Mouse (Mus musculus) liver, embryonic 14.5 days (tissue): ENCODE data around the gene Hoxa13.

ENCODE experiments used
- CTCF ChIP-seq: IDR thresholded peaks from 2 replicates; pipeline ENCODE4 v1.5.1; 2016; ENCODE audit warnings: antibody characterized with exemption, low read depth, control low read depth
- EP300 ChIP-seq: IDR thresholded peaks from 2 replicates; pipeline ENCODE4 v1.6.1; 2016; ENCODE audit warnings: antibody characterized with exemption, low read depth

DNA sequence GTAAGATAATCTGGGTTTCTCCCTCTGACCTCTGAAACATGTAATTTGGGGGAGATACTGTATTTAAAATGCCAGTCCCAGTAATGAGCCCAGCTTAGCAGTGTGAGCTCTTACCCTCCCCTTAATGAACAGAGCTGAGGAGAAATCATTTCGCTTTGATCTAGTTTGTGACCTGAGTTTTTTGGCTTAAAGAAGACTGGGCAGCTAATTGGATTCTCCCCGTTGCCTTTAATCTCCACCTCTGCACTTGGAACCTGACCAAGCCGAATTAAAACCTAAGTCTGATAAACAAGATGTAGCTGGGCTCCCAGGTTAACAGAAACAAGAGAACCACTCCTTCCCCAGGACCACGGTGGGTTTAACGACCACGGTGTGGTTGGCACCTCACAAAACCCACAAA, 15.7 kb upstream of the Hoxa13 start:
- TF ChIP-seq CTCF (no peak), EP300 (no peak)
